Mouse (Mus musculus): Measurements from ENCODE around the gene 2310030G06Rik.

DNA sequence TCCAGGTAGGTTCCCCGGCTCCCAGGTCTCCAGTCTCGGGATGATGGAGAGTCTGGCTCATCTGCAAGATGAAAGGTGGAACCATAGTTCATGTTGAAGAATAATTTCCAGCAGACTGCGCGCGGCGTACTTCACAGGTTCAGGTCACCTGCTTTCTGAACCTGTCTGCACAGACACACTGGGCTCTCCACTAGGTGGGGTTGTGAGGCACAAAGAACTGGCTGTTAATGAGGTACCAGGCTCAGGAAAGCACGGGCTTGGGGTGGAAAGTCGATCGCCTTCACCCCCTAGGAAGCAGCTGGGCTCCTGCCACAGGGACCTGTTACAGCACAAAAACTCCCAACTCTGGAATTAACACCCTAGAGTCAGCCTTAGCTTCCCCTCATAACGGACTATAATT, 52.7 kb downstream of the 2310030G06Rik start:
- TF ChIP-seq EP300 (optimal IDR thresholded peaks at IDR 0.05) = no peak
- peak; percentile 81 for TF ChIP-seq CTCF (IDR thresholded peaks at IDR 0.05; ENCODE audit: low read depth)

Measured in stomach, postnatal 0 days (tissue).